In genomic region chr3:138495166-138496145, GRCm38 (mm10) we compare ENCODE assay signal across 1 mouse cellular context.
TF ChIP-seq lines count a peak whose summit lies in the region.

No protein-coding gene starts in this region.

TF ChIP-seq in MEL, 35 proteins besides CTCF, POLR2A, EP300 and RAD21 (continued from another document):
- TF ChIP-seq RCOR1 (IDR thresholded peaks at IDR 0.05; ENCODE audit: low read depth, low read length) (peak; percentile 80; the same call in 1 of the 2 replicates), USF1 (IDR thresholded peaks at IDR 0.05; ENCODE audit: low read depth, low read length) (no peak), MYC (IDR thresholded peaks at IDR 0.05; ENCODE audit: low read depth, low read length) (peak; percentile 83), MXI1 (IDR thresholded peaks at IDR 0.05; ENCODE audit: low read depth, low read length) (0 out of 2 replicates have a peak, but pooled peaks have one; percentile 17), ZNF384 (IDR thresholded peaks at IDR 0.05; ENCODE audit: low read depth, low read length) (peak; percentile 89)
